11 mouse cellular contexts compared by ENCODE assay signal in genomic region chr16:29947670-29948069, GRCm38 (mm10).
A peak's percentile ranks its signal among the peaks of the same experiment; 100 is the strongest.
DNase-seq lines count a peak whose midpoint lies in the region; ATAC-seq and TF ChIP-seq lines count a peak whose summit lies in the region.
"Had no signal": no experiment of that assay in that cellular context is flagged by ENCODE, and none has a peak within 500 bp of the region (broad histone marks: within the 10 kb centered on the region; RNA-seq: fewer than 3 reads in every experiment).

No protein-coding gene starts in this region.

- peak; percentile 62; the same call in 1 of the 2 replicates for ATAC-seq in midbrain, postnatal 0 days (ENCODE audit: low FRiP score)
- no peak for ATAC-seq in midbrain, embryonic 15.5 days (replicated peaks)
- ATAC-seq in monocyte, adult 5-6 weeks (replicated peaks; ENCODE audit: insufficient number of reproducible peaks, low FRiP score, low TSS enrichment, poor library complexity, severe bottlenecking): peak; percentile 68

- no peak overlapping the region for H3K4me2 ChIP-seq in midbrain, postnatal 0 days (ENCODE audit: low read depth, low read length, poor library complexity, severe bottlenecking)
- no peak overlapping the region for H3K4me2 ChIP-seq in midbrain, embryonic 15.5 days
- H3K4me2 ChIP-seq: limb, embryonic 12.5 days had no signal

- intact Hi-C loops in heart, postnatal 36 days (cut with DNase I): loop anchor here (2.0 to 5.0 kb wide), 2 partner anchors 65 to 215 kb away; no protein-coding TSS in a partner anchor

- H3K9ac ChIP-seq in midbrain, postnatal 0 days (replicated peaks; ENCODE audit: low read length, poor library complexity, severe bottlenecking): no peak overlapping the region
- no peak overlapping the region for H3K9ac ChIP-seq in midbrain, embryonic 15.5 days
- H3K9ac ChIP-seq: limb, embryonic 12.5 days had no signal

- no peaks in the 10 kb centered on the region for H3K9me3 ChIP-seq in heart, embryonic 10.5 days
- no peaks in the 10 kb centered on the region for H3K9me3 ChIP-seq in midbrain, postnatal 0 days (ENCODE audit: low read length)
- no peaks in the 10 kb centered on the region for H3K9me3 ChIP-seq in midbrain, embryonic 15.5 days
- H3K9me3 ChIP-seq: limb, embryonic 12.5 days had no signal

- no peaks in the 10 kb centered on the region for H3K36me3 ChIP-seq in heart, embryonic 10.5 days
- no peaks in the 10 kb centered on the region for H3K36me3 ChIP-seq in midbrain, postnatal 0 days (ENCODE audit: insufficient read depth, low read length)
- no peaks in the 10 kb centered on the region for H3K36me3 ChIP-seq in midbrain, embryonic 15.5 days (replicated peaks)
- H3K36me3 ChIP-seq: limb, embryonic 12.5 days had no signal

- no peaks in the 10 kb centered on the region for H3K27me3 ChIP-seq in heart, embryonic 10.5 days (ENCODE audit: insufficient read depth, poor library complexity, severe bottlenecking)
- 0 out of 2 replicates have a peak, but pooled peaks cover 4% of the 10 kb centered on the region for H3K27me3 ChIP-seq in midbrain, postnatal 0 days (ENCODE audit: insufficient read depth, low read length)
- 0 out of 2 replicates have a peak, but pooled peaks cover 10% of the 10 kb centered on the region for H3K27me3 ChIP-seq in midbrain, embryonic 15.5 days (replicated peaks)

- 72% methylated on average over 5 of the region's 5 CpGs for WGBS in heart, embryonic 10.5 days
- WGBS in midbrain, postnatal 0 days: 48% methylated on average over 5 of the region's 5 CpGs
- 46% methylated on average over 5 of the region's 5 CpGs for WGBS in midbrain, embryonic 15.5 days

- TF ChIP-seq CTCF in midbrain, postnatal 0 days (IDR thresholded peaks at IDR 0.05): no peak

- H3K4me3 ChIP-seq in heart, embryonic 10.5 days: no peak overlapping the region
- H3K4me3 ChIP-seq in midbrain, postnatal 0 days (ENCODE audit: low read depth, low read length): no peak overlapping the region
- no peak overlapping the region for H3K4me3 ChIP-seq in midbrain, embryonic 15.5 days
- H3K4me3 ChIP-seq: limb, embryonic 12.5 days had no signal

- peaks cover 39% of the 10 kb centered on the region for H3K4me1 ChIP-seq in heart, embryonic 10.5 days
- H3K4me1 ChIP-seq in midbrain, postnatal 0 days (ENCODE audit: insufficient read depth, low read length): peaks cover 6% of the 10 kb centered on the region; the same call in 1 of the 2 replicates
- H3K4me1 ChIP-seq in midbrain, embryonic 15.5 days: peaks cover 15% of the 10 kb centered on the region

- H3K27ac ChIP-seq in heart, embryonic 10.5 days: peak overlapping the region; percentile 90; the same call in 1 of the 2 replicates
- H3K27ac ChIP-seq in midbrain, postnatal 0 days (ENCODE audit: low read depth, low read length): no peak overlapping the region
- H3K27ac ChIP-seq in midbrain, embryonic 15.5 days: no peak overlapping the region
- H3K27ac ChIP-seq: limb, embryonic 12.5 days; macrophage had no signal

- DNase-seq in heart, embryonic 10.5 days (ENCODE audit: low spot score): no peak
- no peak for DNase-seq in heart, postnatal 36 days
- DNase-seq in midbrain, postnatal 0 days (ENCODE audit: low spot score): peak; percentile 54
- DNase-seq in adrenal gland, postnatal 25 days: peak; percentile 15
- DNase-seq in c-Kit-positive CD71-positive TER-119-positive erythroid progenitor cells, embryonic 14.5 days (ENCODE audit: low spot score): no peak
- DNase-seq in embryo, embryonic 9.5 days (ENCODE audit: extremely low spot score): no peak
- DNase-seq: thymus, postnatal 36 days had no signal

Comparison
In these comparisons a context has a peak if more than half of its experiments do, and no peak if none do; other contexts are left out.
1. DNase-seq: peak in midbrain, postnatal 0 days (single experiment) and adrenal gland, postnatal 25 days (single experiment); none in heart, embryonic 10.5 days (single experiment), heart, postnatal 36 days (0 of 2), c-Kit-positive CD71-positive TER-119-positive erythroid progenitor cells, embryonic 14.5 days (single experiment) and embryo, embryonic 9.5 days (single experiment).